Mouse (Mus musculus): Measurements from ENCODE around the gene Ndufc1. TPM values are rescaled to one million over a fixed set of nuclear protein-coding genes. Genes with fewer than 3 reads are reported as not detected.

Gene Ndufc1
- polyA plus RNA-seq (2012; rRNA removed) = 200 and 266 TPM in 2 replicates

GRCm38 (mm10) chr3:51408561-51409183, at the start of gene Ndufc1:
Gene Ndufc1, minus strand, starts transcription at chr3:51408988.

GRCm38 (mm10) chr3:51415098-51416072, 6.6 kb upstream of the Ndufc1 start, which contains the start of gene Naa15:
Gene Naa15, plus strand, starts transcription at chr3:51415148.

GRCm38 (mm10) chr3:51396219-51397068, 12.3 kb downstream of the Ndufc1 start, which contains the start of gene Mgarp:
Gene Mgarp, minus strand, starts transcription at chr3:51396738.

Other genes starting within 250 kb of the Ndufc1 start
- gene Noct, start 184.5 kb downstream of the Ndufc1 start, polyA plus RNA-seq (2012; rRNA removed) = 55.4 and 63.1 TPM in 2 replicates
- 34.2 and 49.0 TPM in 2 replicates for gene Elf2, start 68.3 kb downstream of the Ndufc1 start, polyA plus RNA-seq (2012; rRNA removed)
- 0.47 and 1.3 TPM in 2 replicates for gene Mgarp, start 12.2 kb downstream of the Ndufc1 start, polyA plus RNA-seq (2012; rRNA removed)
- 0.91 and 1.2 TPM in 2 replicates for gene Naa15, start 6.2 kb upstream of the Ndufc1 start, polyA plus RNA-seq (2012; rRNA removed)
- gene Rab33b, start 74.9 kb upstream of the Ndufc1 start, polyA plus RNA-seq (2012; rRNA removed) = 8.6 and 10.1 TPM in 2 replicates
- gene Setd7, start 151.9 kb upstream of the Ndufc1 start, polyA plus RNA-seq (2012; rRNA removed) = 15.2 and 17.1 TPM in 2 replicates